Mouse (Mus musculus) heart, adult 2 months (tissue): ENCODE data around the gene Rgl1. TPM values are rescaled to one million over a fixed set of nuclear protein-coding genes. Genes with fewer than 3 reads are reported as not detected.
A peak's percentile ranks its signal among the peaks of the same experiment; 100 is the strongest.

ENCODE experiments used
- DNase-seq, 2 experiments: peaks; one replicate each; pipeline ENCODE4 v3.0.0; 2021
- H3K27ac ChIP-seq: fragments of 200-600 bp; 2 replicates; pipeline ENCODE4 v1.8.1; 2022
- H3K27me3 ChIP-seq: fragments of 200-500 bp; 2 replicates; pipeline ENCODE4 v1.6.1; 2012; ENCODE audit warnings: mild to moderate bottlenecking, low read length, inconsistent platforms, mixed read lengths; ENCODE audit not compliant: control insufficient read depth, insufficient read depth
- H3K36me3 ChIP-seq: fragments of 200-500 bp; 2 replicates; pipeline ENCODE4 v1.6.1; 2012; ENCODE audit warnings: low read length, inconsistent platforms; ENCODE audit not compliant: control insufficient read depth, insufficient read depth
- H3K4me1 ChIP-seq: fragments of 200-500 bp; 2 replicates; pipeline ENCODE4 v1.6.1; 2011; ENCODE audit warnings: low read length; ENCODE audit not compliant: control insufficient read depth, insufficient read depth
- H3K4me3 ChIP-seq: fragments of 200-600 bp; 2 replicates; pipeline ENCODE4 v1.8.1; 2022
- H3K79me2 ChIP-seq: fragments of 200-500 bp; replicated peaks from 2 replicates; pipeline ENCODE4 v1.6.1; 2012; ENCODE audit warnings: mild to moderate bottlenecking, inconsistent platforms, low read length, moderate library complexity, mixed read lengths; ENCODE audit not compliant: control insufficient read depth, insufficient read depth
- H3K9ac ChIP-seq: fragments of 200-500 bp; 2 replicates; pipeline ENCODE4 v1.6.1; 2012; ENCODE audit warnings: low read depth, mild to moderate bottlenecking, control low read depth, inconsistent platforms, low read length, mixed read lengths
- CTCF ChIP-seq: fragments of 200-600 bp; IDR thresholded peaks from 2 replicates; pipeline ENCODE4 v1.8.1; 2022; ENCODE audit warnings: antibody characterized with exemption, mild to moderate bottlenecking, moderate library complexity
- EP300 ChIP-seq: fragments of 200-500 bp; IDR thresholded peaks from 2 replicates; pipeline ENCODE4 v1.6.1; 2011; ENCODE audit warnings: low read depth, low read length, control low read depth; ENCODE audit not compliant: insufficient read depth
- POLR2A ChIP-seq: fragments of 200-500 bp; IDR thresholded peaks from 2 replicates; pipeline ENCODE4 v1.6.1; 2011; ENCODE audit warnings: mild to moderate bottlenecking, low read depth, low read length, control low read depth; ENCODE audit not compliant: insufficient read depth
- WGBS: fragments of 180-500 bp; shearing (Covaris S2); methylation state at CpG from one replicate; pipeline ENCODE4 v1.1.7; 2018; 5-methylcytosine and 5-hydroxymethylcytosine counted together
- intact Hi-C: fragments of 180-260 bp; cut with DNase I; formaldehyde crosslinking; loops from one replicate; pipeline ENCODE4 v1.15.1; 2025
- polyA plus RNA-seq: library from polyadenylated mRNA; depleted of rRNA; stranded (reverse); fragments of >200 nt; gene quantifications from 2 replicates; pipeline ENCODE4 v1.2.3, GENCODE M21; 2012
- total RNA-seq, 2 experiments: library from RNA; stranded (reverse); gene quantifications; 2 replicates each; pipeline ENCODE4 v1.2.3; 2021

Rgl1 gene
- total and polyA plus RNA-seq, 3 experiments = 14.9 to 33.2 (median 28.4) TPM

- no peaks in the 10 kb centered on the region for H3K27me3 ChIP-seq
- DNase-seq = no peak
- peaks cover 4% of the 10 kb centered on the region; the same call in 1 of the 2 replicates for H3K4me1 ChIP-seq
- WGBS = 58% methylated on average over 8 of the region's 8 CpGs
- TF ChIP-seq EP300 = no peak
- TF ChIP-seq POLR2A = no peak
- no peak for TF ChIP-seq CTCF
- H3K9ac ChIP-seq = no peak overlapping the region
- no peak overlapping the region for H3K4me3 ChIP-seq
- no peaks in the 10 kb centered on the region for H3K36me3 ChIP-seq
- no peaks in the 10 kb centered on the region for H3K79me2 ChIP-seq
- H3K27ac ChIP-seq = peak overlapping the region; percentile 12; the same call in 1 of the 2 replicates
- intact Hi-C loops = no loop called here
Measured at GRCm38 (mm10) chr1:152795688-152796255, 29.6 kb upstream of the Rgl1 start.

- Histone ChIP-seq H3K4me3 (no peak overlapping the region), H3K79me2 (no peaks in the 10 kb centered on the region), H3K9ac (no peak overlapping the region), H3K27me3 (no peaks in the 10 kb centered on the region), H3K27ac (no peak overlapping the region; the same call in 1 of the 2 replicates), H3K4me1 (peaks cover 4% of the 10 kb centered on the region; the same call in 1 of the 2 replicates), H3K36me3 (no peaks in the 10 kb centered on the region)
- TF ChIP-seq POLR2A (no peak), EP300 (no peak), CTCF (no peak)
- intact Hi-C loops = loop anchor here (5.0 kb wide), 2 partner anchors 54 to 609 kb away; no protein-coding TSS in a partner anchor
- DNase-seq = no peak
- 60% methylated on average over 6 of the region's 6 CpGs for WGBS
Measured at GRCm38 (mm10) chr1:152793495-152794130, 27.5 kb upstream of the Rgl1 start.

GRCm38 (mm10) chr1:152792736-152793494 is 26.8 kb upstream of the Rgl1 start:
- H3K27me3 ChIP-seq = no peaks in the 10 kb centered on the region
- H3K4me1 ChIP-seq = peaks cover 4% of the 10 kb centered on the region; the same call in 1 of the 2 replicates
- no peak for DNase-seq
- H3K36me3 ChIP-seq = no peaks in the 10 kb centered on the region
- H3K9ac ChIP-seq = no peak overlapping the region
- intact Hi-C loops = loop anchor here (5.0 kb wide), 2 partner anchors 54 to 609 kb away; no protein-coding TSS in a partner anchor
- 70% methylated on average over 12 of the region's 12 CpGs for WGBS
- no peaks in the 10 kb centered on the region for H3K79me2 ChIP-seq
- no peak overlapping the region for H3K4me3 ChIP-seq
- no peak overlapping the region for H3K27ac ChIP-seq
- TF ChIP-seq EP300 = no peak
- TF ChIP-seq POLR2A = no peak
- TF ChIP-seq CTCF = no peak

GRCm38 (mm10) chr1:152791269-152791668 is 25.1 kb upstream of the Rgl1 start:
- no peak for DNase-seq
- peaks cover 3% of the 10 kb centered on the region; the same call in 1 of the 2 replicates for H3K4me1 ChIP-seq
- no peaks in the 10 kb centered on the region for H3K36me3 ChIP-seq
- H3K27ac ChIP-seq = no peak overlapping the region
- no peak overlapping the region for H3K4me3 ChIP-seq
- no peaks in the 10 kb centered on the region for H3K79me2 ChIP-seq
- no peak for TF ChIP-seq POLR2A
- no peak for TF ChIP-seq EP300
- TF ChIP-seq CTCF = no peak
- intact Hi-C loops = loop anchor here (5.0 kb wide), 2 partner anchors 56 to 611 kb away; no protein-coding TSS in a partner anchor
- H3K9ac ChIP-seq = no peak overlapping the region
- 62% methylated on average over 4 of the region's 4 CpGs for whole genome bisulfite sequencing
- H3K27me3 ChIP-seq = no peaks in the 10 kb centered on the region

GRCm38 (mm10) chr1:152790821-152791220 is 24.7 kb upstream of the Rgl1 start:
- no peak for DNase-seq

GRCm38 (mm10) chr1:152790254-152790653 is 24.1 kb upstream of the Rgl1 start:
- no peaks in the 10 kb centered on the region for H3K36me3 ChIP-seq
- H3K4me3 ChIP-seq = no peak overlapping the region
- DNase-seq = no peak
- H3K27ac ChIP-seq = no peak overlapping the region
- H3K27me3 ChIP-seq = no peaks in the 10 kb centered on the region
- intact Hi-C loops = loop anchor here (1.0 to 5.0 kb wide), 3 partner anchors 57 to 612 kb away; no protein-coding TSS in a partner anchor
- H3K4me1 ChIP-seq = peaks cover 2% of the 10 kb centered on the region; the same call in 1 of the 2 replicates
- no peaks in the 10 kb centered on the region for H3K79me2 ChIP-seq
- WGBS = 35% methylated on average over 12 of the region's 12 CpGs
- H3K9ac ChIP-seq = no peak overlapping the region
- no peak for TF ChIP-seq EP300
- peak; percentile 75 for TF ChIP-seq CTCF
- no peak for TF ChIP-seq POLR2A

More at GRCm38 (mm10) chr1:152790821-152791220, 24.7 kb upstream of the Rgl1 start:
- Histone ChIP-seq H3K27me3 (no peaks in the 10 kb centered on the region), H3K4me1 (peaks cover 3% of the 10 kb centered on the region; the same call in 1 of the 2 replicates), H3K4me3 (no peak overlapping the region), H3K79me2 (no peaks in the 10 kb centered on the region), H3K27ac (no peak overlapping the region), H3K36me3 (no peaks in the 10 kb centered on the region), H3K9ac (no peak overlapping the region)
- intact Hi-C loops = loop anchor here (1.0 to 5.0 kb wide), 3 partner anchors 56 to 611 kb away; no protein-coding TSS in a partner anchor
- 10% methylated on average over 6 of the region's 6 CpGs for WGBS
- TF ChIP-seq EP300 = no peak
- TF ChIP-seq POLR2A = no peak
- no peak for TF ChIP-seq CTCF
